23 mouse cellular contexts compared by ENCODE assay signal in genomic region chr15:88379951-88380623, GRCm38 (mm10).
DNase-seq lines count a peak whose midpoint lies in the region; ATAC-seq and TF ChIP-seq lines count a peak whose summit lies in the region.
"Had no signal": no experiment of that assay in that cellular context is flagged by ENCODE, and none has a peak within 500 bp of the region (broad histone marks: within the 10 kb centered on the region; RNA-seq: fewer than 3 reads in every experiment).

No protein-coding gene starts in this region.

- H3K27me3 ChIP-seq in midbrain, embryonic 13.5 days: no peaks in the 10 kb centered on the region; the same call in 1 of the 2 replicates
- H3K27me3 ChIP-seq in midbrain, postnatal 0 days (ENCODE audit: insufficient read depth, low read length): no peaks in the 10 kb centered on the region
- peaks cover 53% of the 10 kb centered on the region for H3K27me3 ChIP-seq in forebrain, embryonic 10.5 days (ENCODE audit: poor library complexity, severe bottlenecking)
- H3K27me3 ChIP-seq in forebrain, embryonic 16.5 days (replicated peaks; ENCODE audit: control insufficient read depth, insufficient read depth, low read length): no peaks in the 10 kb centered on the region
- peaks cover 23% of the 10 kb centered on the region for H3K27me3 ChIP-seq in heart, embryonic 10.5 days (ENCODE audit: insufficient read depth, poor library complexity, severe bottlenecking)
- H3K27me3 ChIP-seq: neural tube, embryonic 13.5 days; stomach, embryonic 15.5 days had no signal

- H3K9ac ChIP-seq in midbrain, embryonic 13.5 days (replicated peaks): no peak overlapping the region
- H3K9ac ChIP-seq in midbrain, postnatal 0 days (replicated peaks; ENCODE audit: low read length, poor library complexity, severe bottlenecking): no peak overlapping the region
- no peak overlapping the region for H3K9ac ChIP-seq in forebrain, embryonic 16.5 days (replicated peaks; ENCODE audit: low read depth, low read length)
- H3K9ac ChIP-seq: embryonic facial prominence, embryonic 13.5 days; hindbrain, embryonic 15.5 days; limb, embryonic 13.5 days; liver, embryonic 12.5 days; neural tube, embryonic 13.5 days; stomach, embryonic 15.5 days had no signal

- H3K4me2 ChIP-seq in midbrain, embryonic 13.5 days (replicated peaks): no peak overlapping the region
- H3K4me2 ChIP-seq in midbrain, postnatal 0 days (ENCODE audit: low read depth, low read length, poor library complexity, severe bottlenecking): no peak overlapping the region
- no peak overlapping the region for H3K4me2 ChIP-seq in forebrain, embryonic 16.5 days (ENCODE audit: low read length)
- H3K4me2 ChIP-seq: embryonic facial prominence, embryonic 13.5 days; hindbrain, embryonic 15.5 days; limb, embryonic 13.5 days; liver, embryonic 12.5 days; neural tube, embryonic 13.5 days; stomach, embryonic 15.5 days had no signal

- ATAC-seq in midbrain, embryonic 13.5 days: peak; percentile 45; the same call in 1 of the 2 replicates
- no peak for ATAC-seq in midbrain, postnatal 0 days (ENCODE audit: low FRiP score)
- ATAC-seq in forebrain, embryonic 16.5 days: peak; percentile 82
- ATAC-seq: intestine, embryonic 16.5 days; liver, embryonic 12.5 days had no signal

- peak; percentile 46 for DNase-seq in embryo, embryonic 10.5 days (ENCODE audit: low spot score)
- DNase-seq in embryo, embryonic 11 days: no peak
- DNase-seq in midbrain, postnatal 0 days (ENCODE audit: low spot score): no peak
- peak; percentile 17 for DNase-seq in forebrain, embryonic 10.5 days (ENCODE audit: extremely low spot score, low spot score)
- DNase-seq in heart, embryonic 10.5 days (ENCODE audit: low spot score): no peak
- no peak for DNase-seq in urinary bladder, postnatal 36 days (ENCODE audit: low spot score in 2 of 2)
- DNase-seq: adrenal gland, postnatal 14 days; cerebellum, adult 9-10 months; gastrocnemius, adult 2 months; kidney, postnatal 4 days; lung, adult 18-20 months; lung, postnatal 10 days; thymus, postnatal 25 days had no signal

- H3K9me3 ChIP-seq in midbrain, embryonic 13.5 days: no peaks in the 10 kb centered on the region
- H3K9me3 ChIP-seq in midbrain, postnatal 0 days (ENCODE audit: low read length): no peaks in the 10 kb centered on the region
- H3K9me3 ChIP-seq in forebrain, embryonic 10.5 days: no peaks in the 10 kb centered on the region
- H3K9me3 ChIP-seq in forebrain, embryonic 16.5 days (ENCODE audit: control insufficient read depth, low read length): no peaks in the 10 kb centered on the region
- no peaks in the 10 kb centered on the region for H3K9me3 ChIP-seq in heart, embryonic 10.5 days
- H3K9me3 ChIP-seq: embryonic facial prominence, embryonic 13.5 days; hindbrain, embryonic 15.5 days; limb, embryonic 13.5 days; neural tube, embryonic 13.5 days; stomach, embryonic 15.5 days had no signal

- no peaks in the 10 kb centered on the region for H3K36me3 ChIP-seq in midbrain, embryonic 13.5 days
- H3K36me3 ChIP-seq in midbrain, postnatal 0 days (ENCODE audit: insufficient read depth, low read length): no peaks in the 10 kb centered on the region
- no peaks in the 10 kb centered on the region for H3K36me3 ChIP-seq in forebrain, embryonic 10.5 days (replicated peaks)
- H3K36me3 ChIP-seq in forebrain, embryonic 16.5 days (ENCODE audit: control insufficient read depth, insufficient read depth): no peaks in the 10 kb centered on the region
- H3K36me3 ChIP-seq in heart, embryonic 10.5 days: no peaks in the 10 kb centered on the region
- H3K36me3 ChIP-seq: embryonic facial prominence, embryonic 13.5 days; hindbrain, embryonic 15.5 days; limb, embryonic 13.5 days; liver, embryonic 12.5 days; neural tube, embryonic 13.5 days; stomach, embryonic 15.5 days had no signal

- WGBS in midbrain, embryonic 13.5 days: 13% methylated on average over 6 of the region's 6 CpGs
- WGBS in midbrain, postnatal 0 days: 19% methylated on average over 6 of the region's 6 CpGs
- 24% methylated on average over 6 of the region's 6 CpGs for WGBS in forebrain, embryonic 10.5 days
- 3% methylated on average over 6 of the region's 6 CpGs for WGBS in forebrain, embryonic 16.5 days
- 20% methylated on average over 6 of the region's 6 CpGs for WGBS in heart, embryonic 10.5 days

- peaks cover 27% of the 10 kb centered on the region for H3K4me1 ChIP-seq in midbrain, embryonic 13.5 days (replicated peaks)
- peaks cover 8% of the 10 kb centered on the region; the same call in 1 of the 2 replicates for H3K4me1 ChIP-seq in midbrain, postnatal 0 days (ENCODE audit: insufficient read depth, low read length)
- peaks cover 34% of the 10 kb centered on the region for H3K4me1 ChIP-seq in forebrain, embryonic 10.5 days
- H3K4me1 ChIP-seq in forebrain, embryonic 16.5 days (replicated peaks; ENCODE audit: control insufficient read depth, insufficient read depth, low read length): peaks cover 29% of the 10 kb centered on the region
- H3K4me1 ChIP-seq in heart, embryonic 10.5 days: no peaks in the 10 kb centered on the region
- H3K4me1 ChIP-seq: embryonic facial prominence, embryonic 13.5 days; limb, embryonic 13.5 days; liver, embryonic 12.5 days; stomach, embryonic 15.5 days had no signal

- no peak for TF ChIP-seq CTCF in midbrain, postnatal 0 days (IDR thresholded peaks at IDR 0.05)

- H3K27ac ChIP-seq in midbrain, embryonic 13.5 days: no peak overlapping the region; the same call in 1 of the 2 replicates
- no peak overlapping the region for H3K27ac ChIP-seq in midbrain, postnatal 0 days (ENCODE audit: low read depth, low read length)
- H3K27ac ChIP-seq in forebrain, embryonic 10.5 days: peak overlapping the region; percentile 31; the same call in 1 of the 2 replicates
- no peak overlapping the region; the same call in 1 of the 2 replicates for H3K27ac ChIP-seq in forebrain, embryonic 16.5 days (ENCODE audit: low read length)
- no peak overlapping the region for H3K27ac ChIP-seq in heart, embryonic 10.5 days
- H3K27ac ChIP-seq: embryonic facial prominence, embryonic 13.5 days; gastrocnemius, adult 2 months; hindbrain, embryonic 15.5 days; limb, embryonic 13.5 days; liver, embryonic 12.5 days; neural tube, embryonic 13.5 days; stomach, embryonic 15.5 days had no signal

- no peak overlapping the region for H3K4me3 ChIP-seq in midbrain, embryonic 13.5 days (replicated peaks)
- no peak overlapping the region for H3K4me3 ChIP-seq in midbrain, postnatal 0 days (ENCODE audit: low read depth, low read length)
- no peak overlapping the region; the same call in 1 of the 2 replicates for H3K4me3 ChIP-seq in forebrain, embryonic 10.5 days
- no peak overlapping the region for H3K4me3 ChIP-seq in forebrain, embryonic 16.5 days (replicated peaks; ENCODE audit: low read length)
- no peak overlapping the region for H3K4me3 ChIP-seq in heart, embryonic 10.5 days
- H3K4me3 ChIP-seq: embryonic facial prominence, embryonic 13.5 days; erythroblast, embryonic 14.5 days; gastrocnemius, adult 2 months; hindbrain, embryonic 15.5 days; limb, embryonic 13.5 days; liver, embryonic 12.5 days; neural tube, embryonic 13.5 days; stomach, embryonic 15.5 days had no signal

Comparison
In these comparisons a context has a peak if more than half of its experiments do, and no peak if none do; other contexts are left out.
1. DNase-seq: peak in embryo, embryonic 10.5 days (single experiment) and forebrain, embryonic 10.5 days (single experiment); none in embryo, embryonic 11 days (single experiment), midbrain, postnatal 0 days (single experiment), heart, embryonic 10.5 days (single experiment) and urinary bladder, postnatal 36 days (0 of 2).